Mouse (Mus musculus): ENCODE data around the gene Oasl2.

Oasl2 gene

GRCm38 (mm10) chr5:114953326-114953725, 56.6 kb downstream of the Oasl2 start:
- no peak for DNase-seq (ENCODE audit: extremely low read depth, insufficient read length, low spot score)

GRCm38 (mm10) chr5:114958069-114958468, 61.3 kb downstream of the Oasl2 start:
- no peak for DNase-seq (ENCODE audit: extremely low read depth, insufficient read length, low spot score)

All from 3134 (cell line).